Mouse (Mus musculus) bone marrow macrophage, adult 2 months (primary cell): ENCODE data around the gene En2.

Experiments used
- CTCF ChIP-seq: IDR thresholded peaks from 2 replicates; pipeline ENCODE4 v1.5.1; 2012; ENCODE audit warnings: low read depth, mild to moderate bottlenecking, low read length, moderate library complexity
- POLR2A ChIP-seq: IDR thresholded peaks from 2 replicates; pipeline ENCODE4 v1.6.1; 2012; ENCODE audit warnings: mild to moderate bottlenecking, low read depth, low read length, borderline replicate concordance

- no peak for TF ChIP-seq CTCF
- no peak for TF ChIP-seq POLR2A
Observed at GRCm38 (mm10) chr5:28192099-28192454, 26.6 kb downstream of the En2 start.
